Mouse (Mus musculus) liver, embryonic 14.5 days (tissue): ENCODE data around the gene Usp54. TPM values are rescaled to one million over a fixed set of nuclear protein-coding genes. Genes with fewer than 3 reads are reported as not detected.

Source experiments
- ATAC-seq: fragments of 200-750 bp; cut with Nextera tagmentation; 2 replicates; pipeline ENCODE4 v1.8.0; 2017; ENCODE audit warnings: moderate number of reproducible peaks, mild to moderate bottlenecking, moderate library complexity; ENCODE audit not compliant: insufficient read depth
- DNase-seq, 3 experiments: peaks; one replicate each; pipeline ENCODE4 v3.0.0-alpha.2; 2012 to 2013; ENCODE audit warnings: low read depth in 3 of 3, low spot score in 3 of 3
- H3K27ac ChIP-seq: fragments of 300-500 bp; sonication (generic); 2 replicates; pipeline ENCODE4 v1.5.1; 2014; ENCODE audit warnings: moderate library complexity, mild to moderate bottlenecking, control low read depth, inconsistent platforms
- H3K27me3 ChIP-seq: fragments of 300-500 bp; sonication (generic); 2 replicates; pipeline ENCODE4 v1.6.1; 2014; ENCODE audit warnings: mild to moderate bottlenecking, low read length, moderate library complexity; ENCODE audit not compliant: control insufficient read depth, insufficient read depth
- H3K36me3 ChIP-seq: fragments of 300-500 bp; sonication (generic); replicated peaks from 2 replicates; pipeline ENCODE4 v1.6.1; 2014; ENCODE audit warnings: low read depth; ENCODE audit not compliant: control insufficient read depth, insufficient read depth
- H3K4me1 ChIP-seq, 2 experiments: fragments of 200-500 bp in 1 of 2; fragments of 300-500 bp in 1 of 2; sonication (generic) in 1 of 2; replicated peaks; 2 replicates each; pipeline ENCODE4 v1.6.1; 2012 to 2014; ENCODE audit warnings: antibody characterized with exemption in 1 of 2, inconsistent platforms in 1 of 2, low read length in 1 of 2; ENCODE audit not compliant: control insufficient read depth in 2 of 2, insufficient read depth in 2 of 2
- H3K4me2 ChIP-seq: fragments of 300-500 bp; sonication (generic); 2 replicates; pipeline ENCODE4 v1.6.1; 2014; ENCODE audit warnings: low read depth, mild to moderate bottlenecking, control low read depth, moderate library complexity
- H3K4me3 ChIP-seq, 2 experiments: fragments of 200-500 bp in 1 of 2; fragments of 300-500 bp in 1 of 2; sonication (generic) in 1 of 2; 2 replicates each; pipeline ENCODE4 v1.5.1; 2012 to 2014; ENCODE audit warnings: low read depth in 2 of 2, low read length in 2 of 2, mild to moderate bottlenecking in 2 of 2, control low read depth in 1 of 2, inconsistent platforms in 1 of 2, moderate library complexity in 1 of 2; ENCODE audit not compliant: insufficient read depth in 1 of 2
- H3K9ac ChIP-seq: fragments of 300-500 bp; sonication (generic); replicated peaks from 2 replicates; pipeline ENCODE4 v1.6.1; 2014; ENCODE audit warnings: mild to moderate bottlenecking, control low read depth, moderate library complexity
- H3K9me3 ChIP-seq: fragments of 300-500 bp; sonication (generic); 2 replicates; pipeline ENCODE4 v1.6.1; 2016; ENCODE audit warnings: low read length, mixed read lengths; ENCODE audit not compliant: control insufficient read depth
- CTCF ChIP-seq: IDR thresholded peaks from 2 replicates; pipeline ENCODE4 v1.5.1; 2016; ENCODE audit warnings: antibody characterized with exemption, low read depth, control low read depth
- EP300 ChIP-seq: IDR thresholded peaks from 2 replicates; pipeline ENCODE4 v1.6.1; 2016; ENCODE audit warnings: antibody characterized with exemption, low read depth
- WGBS: fragments of 180-500 bp; shearing (Covaris S2); extraction: QIAGEN DNeasy Blood & Tissue Kit; methylation state at CpG from one replicate; pipeline ENCODE4 v1.1.7; 2014; ENCODE audit not compliant: insufficient replicate concordance; 5-methylcytosine and 5-hydroxymethylcytosine counted together
- polyA plus RNA-seq, 2 experiments: library from polyadenylated mRNA; depleted of rRNA in 1 of 2; stranded (reverse) in 1 of 2; unstranded in 1 of 2; fragments of >200 nt; fragmentation: Nextera tagmentation in 1 of 2; extraction: Ambion mirVana in 1 of 2; gene quantifications; 2 replicates each; pipeline versions ENCODE4 v1.2.1 to v1.2.3; 2012 to 2014

Usp54 gene
- polyA plus RNA-seq, 2 experiments: 1.2 to 1.3 TPM

- Histone ChIP-seq H3K9ac (peak overlapping the region; percentile 59), H3K27me3 (no peaks in the 10 kb centered on the region), H3K36me3 (no peaks in the 10 kb centered on the region; the same call in none of the 2 replicates), H3K9me3 (no peaks in the 10 kb centered on the region), H3K27ac (peak overlapping the region; percentile 90), H3K4me3 (peak overlapping the region; percentile 78 to 88), H3K4me2 (peak overlapping the region; percentile 73), H3K4me1 (peaks cover 17 to 20% of the 10 kb centered on the region in 2 experiments)
- ATAC-seq: peak; percentile 43
- TF ChIP-seq EP300: peak; percentile 80
- TF ChIP-seq CTCF: no peak
- DNase-seq: peak; percentile 72 to 78 (median 76)
- 28% methylated on average over 7 of the region's 7 CpGs for whole genome bisulfite sequencing
Measured at GRCm38 (mm10) chr14:20544467-20545411, 96.1 kb downstream of the Usp54 start.

- Histone ChIP-seq H3K36me3 (no peaks in the 10 kb centered on the region), H3K4me3 (no peak overlapping the region), H3K9ac (no peak overlapping the region), H3K27me3 (no peaks in the 10 kb centered on the region), H3K4me2 (no peak overlapping the region), H3K27ac (no peak overlapping the region), H3K9me3 (no peaks in the 10 kb centered on the region), H3K4me1 (no peaks in the 10 kb centered on the region)
- WGBS: 36% methylated on average over 4 of the region's 4 CpGs
- DNase-seq: no peak
- no peak for ATAC-seq
- TF ChIP-seq CTCF: no peak
Measured at GRCm38 (mm10) chr14:20529643-20530042, 111.2 kb downstream of the Usp54 start.

GRCm38 (mm10) chr14:20520179-20520578, 120.7 kb downstream of the Usp54 start:
- WGBS: 82% methylated on average over 2 of the region's 2 CpGs
- DNase-seq (no peak), ATAC-seq (no peak)
- H3K9me3 ChIP-seq: no peaks in the 10 kb centered on the region
- no peak for TF ChIP-seq CTCF
- peaks cover 11% of the 10 kb centered on the region for H3K36me3 ChIP-seq
- H3K4me2 ChIP-seq: no peak overlapping the region
- no peaks in the 10 kb centered on the region for H3K27me3 ChIP-seq
- no peak overlapping the region for H3K27ac ChIP-seq
- H3K4me3 ChIP-seq: no peak overlapping the region
- H3K4me1 ChIP-seq: no peaks in the 10 kb centered on the region
- no peak overlapping the region for H3K9ac ChIP-seq

GRCm38 (mm10) chr14:20508424-20508823, 132.4 kb downstream of the Usp54 start:
- H3K9me3 ChIP-seq: no peaks in the 10 kb centered on the region
- WGBS: 83% methylated on average over 2 of the region's 2 CpGs
- DNase-seq (no peak), ATAC-seq (no peak)
- peaks cover 4% of the 10 kb centered on the region for H3K36me3 ChIP-seq
- H3K27ac ChIP-seq: no peak overlapping the region
- no peak overlapping the region for H3K4me2 ChIP-seq
- 0 out of 4 replicates have a peak, but pooled peaks cover 0 to 1% of the 10 kb centered on the region in 2 experiments for H3K4me1 ChIP-seq
- TF ChIP-seq CTCF (no peak), EP300 (no peak)
- no peaks in the 10 kb centered on the region for H3K27me3 ChIP-seq
- H3K9ac ChIP-seq: no peak overlapping the region
- no peak overlapping the region for H3K4me3 ChIP-seq

- Histone ChIP-seq H3K9me3 (no peaks in the 10 kb centered on the region), H3K9ac (no peak overlapping the region), H3K4me2 (no peak overlapping the region), H3K4me1 (no peaks in the 10 kb centered on the region), H3K36me3 (peaks cover 8% of the 10 kb centered on the region), H3K27me3 (no peaks in the 10 kb centered on the region), H3K27ac (no peak overlapping the region), H3K4me3 (no peak overlapping the region)
- no peak for ATAC-seq
- no peak for DNase-seq
- TF ChIP-seq CTCF: no peak
- TF ChIP-seq EP300: no peak
- WGBS: 85% methylated on average over 10 of the region's 10 CpGs
Measured at GRCm38 (mm10) chr14:20502966-20503365, 137.9 kb downstream of the Usp54 start.
